Mouse (Mus musculus): Measurements from ENCODE around the gene Trabd2b. TPM values are rescaled to one million over a fixed set of nuclear protein-coding genes. Genes with fewer than 3 reads are reported as not detected.
A peak's percentile ranks its signal among the peaks of the same experiment; 100 is the strongest.

The Trabd2b gene
- total RNA-seq, 2 experiments from 2014 or later = 0.96 to 2.0 TPM

GRCm38 (mm10) chr4:114442186-114442585, 35.7 kb downstream of the Trabd2b start:
- no peak for DNase-seq (ENCODE audit: low spot score)

GRCm38 (mm10) chr4:114442661-114443060, 36.1 kb downstream of the Trabd2b start:
- DNase-seq (ENCODE audit: low spot score) = no peak

GRCm38 (mm10) chr4:114448393-114449052, 42.0 kb downstream of the Trabd2b start:
- DNase-seq (ENCODE audit: low spot score) = no peak

- DNase-seq (ENCODE audit: low spot score) = no peak
Measured at GRCm38 (mm10) chr4:114453101-114453500, 46.6 kb downstream of the Trabd2b start.

- DNase-seq (ENCODE audit: low spot score) = no peak
Measured at GRCm38 (mm10) chr4:114454016-114454415, 47.5 kb downstream of the Trabd2b start.

- DNase-seq (ENCODE audit: low spot score) = no peak
Measured at GRCm38 (mm10) chr4:114454495-114455186, 48.1 kb downstream of the Trabd2b start.

GRCm38 (mm10) chr4:114457111-114457510, 50.6 kb downstream of the Trabd2b start:
- no peak for DNase-seq (ENCODE audit: low spot score)

- DNase-seq (ENCODE audit: low spot score) = no peak
Measured at GRCm38 (mm10) chr4:114459591-114459990, 53.1 kb downstream of the Trabd2b start.

- DNase-seq (ENCODE audit: low spot score) = no peak
Measured at GRCm38 (mm10) chr4:114460401-114460800, 53.9 kb downstream of the Trabd2b start.

- DNase-seq (ENCODE audit: low spot score) = no peak
Measured at GRCm38 (mm10) chr4:114461093-114461492, 54.6 kb downstream of the Trabd2b start.

GRCm38 (mm10) chr4:114465641-114466040, 59.1 kb downstream of the Trabd2b start:
- no peak for DNase-seq (ENCODE audit: low spot score)

GRCm38 (mm10) chr4:114467371-114468094, 61.0 kb downstream of the Trabd2b start:
- DNase-seq (ENCODE audit: low spot score) = peak; percentile 15

GRCm38 (mm10) chr4:114468095-114468429, 61.5 kb downstream of the Trabd2b start:
- no peak for DNase-seq (ENCODE audit: low spot score)

- DNase-seq (ENCODE audit: low spot score) = no peak
Measured at GRCm38 (mm10) chr4:114469881-114470280, 63.4 kb downstream of the Trabd2b start.

- DNase-seq (ENCODE audit: low spot score) = peak; percentile 50
Measured at GRCm38 (mm10) chr4:114472143-114472542, 65.6 kb downstream of the Trabd2b start.

GRCm38 (mm10) chr4:114476316-114476715, 69.8 kb downstream of the Trabd2b start:
- DNase-seq (ENCODE audit: low spot score) = no peak

GRCm38 (mm10) chr4:114477082-114477771, 70.7 kb downstream of the Trabd2b start:
- DNase-seq (ENCODE audit: low spot score) = no peak

- no peak for DNase-seq (ENCODE audit: low spot score)
Measured at GRCm38 (mm10) chr4:114481518-114481917, 75.0 kb downstream of the Trabd2b start.

GRCm38 (mm10) chr4:114484173-114484572, 77.6 kb downstream of the Trabd2b start:
- no peak for DNase-seq (ENCODE audit: low spot score)

GRCm38 (mm10) chr4:114485996-114486395, 79.5 kb downstream of the Trabd2b start:
- no peak for DNase-seq (ENCODE audit: low spot score)

GRCm38 (mm10) chr4:114486885-114487531, 80.5 kb downstream of the Trabd2b start:
- no peak for DNase-seq (ENCODE audit: low spot score)
